Mouse (Mus musculus): ENCODE results near the gene Angel2.

GRCm38 (mm10) chr1:190996346-190996877, 71.5 kb downstream of the Angel2 start:
- TF ChIP-seq POLR2A (IDR thresholded peaks at IDR 0.05; ENCODE audit: insufficient read length, low read depth) (no peak), TCF12 (IDR thresholded peaks at IDR 0.05; ENCODE audit: insufficient read depth, poor library complexity, severe bottlenecking) (no peak), MAX (IDR thresholded peaks at IDR 0.05; ENCODE audit: low read depth) (no peak), USF1 (IDR thresholded peaks at IDR 0.05; ENCODE audit: low read depth) (no peak), TCF3 (IDR thresholded peaks at IDR 0.05; ENCODE audit: insufficient read length, low read depth) (no peak), MYOG (IDR thresholded peaks at IDR 0.05; ENCODE audit: control insufficient read depth in 1 of 3, insufficient read depth in 1 of 3, insufficient read length in 2 of 3, low read depth in 2 of 3) (no peak), MYOD1 (IDR thresholded peaks at IDR 0.05; ENCODE audit: control insufficient read depth in 1 of 3, insufficient read length in 2 of 3, low read depth in 2 of 3) (no peak), CEBPB (IDR thresholded peaks at IDR 0.05; ENCODE audit: insufficient read depth, poor library complexity, severe bottlenecking) (no peak)

Measured in myocyte (in vitro differentiated cells).